Mouse (Mus musculus): Measurements from ENCODE around the gene Eepd1.

DNA sequence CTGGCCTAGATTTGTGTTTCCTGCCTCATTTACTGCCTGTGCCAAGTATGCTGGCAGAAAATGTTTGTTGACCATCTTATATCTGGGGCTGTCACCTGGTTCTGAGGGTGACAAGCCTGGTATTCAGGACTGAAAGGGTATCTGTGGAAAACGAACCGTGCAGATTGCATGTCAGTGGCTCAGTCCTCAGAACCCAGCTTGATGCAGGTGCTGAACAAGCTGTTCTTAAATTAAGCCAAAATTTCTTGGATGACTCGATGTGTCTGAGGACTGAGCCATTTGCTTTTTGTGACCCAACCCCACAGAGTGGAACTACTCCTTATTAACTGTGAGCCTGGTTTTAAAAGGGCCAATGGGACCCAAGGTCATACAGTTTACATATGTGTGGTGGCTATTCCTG, 32.2 kb downstream of the Eepd1 start:
- no peak for TF ChIP-seq CTCF (IDR thresholded peaks at IDR 0.05; ENCODE audit: extremely low read depth, insufficient read depth, insufficient read length, insufficient replicate concordance)
- TF ChIP-seq POLR2A (IDR thresholded peaks at IDR 0.05; ENCODE audit: low read depth, low read length), result no peak

All from spleen, adult 2 months (tissue).